Mouse (Mus musculus): ENCODE results near the gene E2f2. TPM values are rescaled to one million over a fixed set of nuclear protein-coding genes. Genes with fewer than 3 reads are reported as not detected.

Gene E2f2
- polyA plus RNA-seq, 1 experiment from 2014 or later, result 5.5 TPM

- Histone ChIP-seq H3K9ac (ENCODE audit: low read depth, low read length) (no peak overlapping the region), H3K27me3 (ENCODE audit: control insufficient read depth, insufficient read depth, low read length) (no peaks in the 10 kb centered on the region), H3K36me3 (ENCODE audit: control insufficient read depth, insufficient read depth, low read length) (no peaks in the 10 kb centered on the region), H3K4me3 (ENCODE audit: low read depth, low read length) (no peak overlapping the region), H3K27ac (ENCODE audit: low read depth, low read length) (no peak overlapping the region), H3K9me3 (ENCODE audit: control insufficient read depth, low read length) (no peaks in the 10 kb centered on the region), H3K4me2 (replicated peaks; ENCODE audit: low read depth, low read length) (no peak overlapping the region), H3K4me1 (replicated peaks; ENCODE audit: control insufficient read depth, insufficient read depth, low read length) (no peaks in the 10 kb centered on the region)
- WGBS, result 32% methylated on average over 9 of the region's 9 CpGs
- ATAC-seq (ENCODE audit: low FRiP score) (no peak), DNase-seq (ENCODE audit: low spot score) (peak; percentile 77)
Measured at GRCm38 (mm10) chr4:136199562-136200292, 27.5 kb downstream of the E2f2 start.

- H3K4me3 ChIP-seq (ENCODE audit: low read depth, low read length), result no peak overlapping the region
- H3K4me2 ChIP-seq (replicated peaks; ENCODE audit: low read depth, low read length), result no peak overlapping the region
- H3K9me3 ChIP-seq (ENCODE audit: control insufficient read depth, low read length), result no peaks in the 10 kb centered on the region
- H3K36me3 ChIP-seq (ENCODE audit: control insufficient read depth, insufficient read depth, low read length), result no peaks in the 10 kb centered on the region
- no peaks in the 10 kb centered on the region for H3K27me3 ChIP-seq (ENCODE audit: control insufficient read depth, insufficient read depth, low read length)
- H3K9ac ChIP-seq (ENCODE audit: low read depth, low read length), result no peak overlapping the region
- peaks cover 4% of the 10 kb centered on the region for H3K4me1 ChIP-seq (replicated peaks; ENCODE audit: control insufficient read depth, insufficient read depth, low read length)
- H3K27ac ChIP-seq (ENCODE audit: low read depth, low read length), result no peak overlapping the region
- DNase-seq (ENCODE audit: low spot score) (peak; percentile 93), ATAC-seq (ENCODE audit: low FRiP score) (no peak)
- 4% methylated on average over 9 of the region's 9 CpGs for WGBS
Measured at GRCm38 (mm10) chr4:136202509-136202908, 30.3 kb downstream of the E2f2 start.

GRCm38 (mm10) chr4:136204775-136205174 lies 32.6 kb downstream of the E2f2 start:
- no peak overlapping the region for H3K9ac ChIP-seq (ENCODE audit: low read depth, low read length)
- H3K4me2 ChIP-seq (replicated peaks; ENCODE audit: low read depth, low read length), result no peak overlapping the region
- no peaks in the 10 kb centered on the region for H3K27me3 ChIP-seq (ENCODE audit: control insufficient read depth, insufficient read depth, low read length)
- no peak overlapping the region for H3K27ac ChIP-seq (ENCODE audit: low read depth, low read length)
- ATAC-seq (ENCODE audit: low FRiP score) (no peak), DNase-seq (ENCODE audit: low spot score) (no peak)
- 78% methylated on average over 2 of the region's 2 CpGs for WGBS
- H3K36me3 ChIP-seq (ENCODE audit: control insufficient read depth, insufficient read depth, low read length), result no peaks in the 10 kb centered on the region
- peaks cover 4% of the 10 kb centered on the region for H3K4me1 ChIP-seq (replicated peaks; ENCODE audit: control insufficient read depth, insufficient read depth, low read length)
- H3K9me3 ChIP-seq (ENCODE audit: control insufficient read depth, low read length), result no peaks in the 10 kb centered on the region
- no peak overlapping the region for H3K4me3 ChIP-seq (ENCODE audit: low read depth, low read length)

GRCm38 (mm10) chr4:136206033-136206893 lies 34.1 kb downstream of the E2f2 start, which contains the start of gene Asap3:
TSS of gene Asap3 (plus strand) at chr4:136206365.
- Histone ChIP-seq H3K27me3 (ENCODE audit: control insufficient read depth, insufficient read depth, low read length) (no peaks in the 10 kb centered on the region), H3K27ac (ENCODE audit: low read depth, low read length) (0 out of 2 replicates have a peak within 1 kb of the TSS, but pooled peaks have one; percentile 47), H3K9ac (ENCODE audit: low read depth, low read length) (peak within 1 kb of the TSS; percentile 71), H3K36me3 (ENCODE audit: control insufficient read depth, insufficient read depth, low read length) (no peaks in the 10 kb centered on the region), H3K9me3 (ENCODE audit: control insufficient read depth, low read length) (no peaks in the 10 kb centered on the region), H3K4me2 (replicated peaks; ENCODE audit: low read depth, low read length) (peak within 1 kb of the TSS; percentile 98), H3K4me1 (replicated peaks; ENCODE audit: control insufficient read depth, insufficient read depth, low read length) (peaks cover 4% of the 10 kb centered on the region), H3K4me3 (ENCODE audit: low read depth, low read length) (peak within 1 kb of the TSS; percentile 59)
- WGBS, result 0% methylated on average over 54 of the region's 54 CpGs
- ATAC-seq (ENCODE audit: low FRiP score) (peak; percentile 93), DNase-seq (ENCODE audit: low spot score) (peak; percentile 100)

- Histone ChIP-seq H3K4me3 (ENCODE audit: low read depth, low read length) (peak overlapping the region; percentile 59), H3K9ac (ENCODE audit: low read depth, low read length) (peak overlapping the region; percentile 71), H3K9me3 (ENCODE audit: control insufficient read depth, low read length) (no peaks in the 10 kb centered on the region), H3K27me3 (ENCODE audit: control insufficient read depth, insufficient read depth, low read length) (no peaks in the 10 kb centered on the region), H3K36me3 (ENCODE audit: control insufficient read depth, insufficient read depth, low read length) (no peaks in the 10 kb centered on the region), H3K4me1 (replicated peaks; ENCODE audit: control insufficient read depth, insufficient read depth, low read length) (peaks cover 4% of the 10 kb centered on the region), H3K27ac (ENCODE audit: low read depth, low read length) (no peak overlapping the region), H3K4me2 (replicated peaks; ENCODE audit: low read depth, low read length) (peak overlapping the region; percentile 98)
- ATAC-seq (ENCODE audit: low FRiP score), result 0 out of 2 replicates have a peak, but pooled peaks have one; percentile 8
- DNase-seq (ENCODE audit: low spot score), result no peak
- WGBS, result 6% methylated on average over 6 of the region's 6 CpGs
Measured at GRCm38 (mm10) chr4:136206943-136207342, 34.7 kb downstream of the E2f2 start.

GRCm38 (mm10) chr4:136210931-136211330 lies 38.7 kb downstream of the E2f2 start:
- H3K4me2 ChIP-seq (replicated peaks; ENCODE audit: low read depth, low read length), result no peak overlapping the region
- H3K9ac ChIP-seq (ENCODE audit: low read depth, low read length), result no peak overlapping the region
- 82% methylated on average over 9 of the region's 9 CpGs for WGBS
- ATAC-seq (ENCODE audit: low FRiP score), result no peak
- H3K27me3 ChIP-seq (ENCODE audit: control insufficient read depth, insufficient read depth, low read length), result no peaks in the 10 kb centered on the region
- H3K36me3 ChIP-seq (ENCODE audit: control insufficient read depth, insufficient read depth, low read length), result no peaks in the 10 kb centered on the region
- no peak overlapping the region for H3K27ac ChIP-seq (ENCODE audit: low read depth, low read length)
- DNase-seq (ENCODE audit: low spot score), result no peak
- peaks cover 4% of the 10 kb centered on the region for H3K4me1 ChIP-seq (replicated peaks; ENCODE audit: control insufficient read depth, insufficient read depth, low read length)
- no peaks in the 10 kb centered on the region for H3K9me3 ChIP-seq (ENCODE audit: control insufficient read depth, low read length)
- H3K4me3 ChIP-seq (ENCODE audit: low read depth, low read length), result no peak overlapping the region

- ATAC-seq (ENCODE audit: low FRiP score) (no peak), DNase-seq (ENCODE audit: low spot score) (no peak)
- Histone ChIP-seq H3K9ac (ENCODE audit: low read depth, low read length) (no peak overlapping the region), H3K4me3 (ENCODE audit: low read depth, low read length) (no peak overlapping the region), H3K27me3 (ENCODE audit: control insufficient read depth, insufficient read depth, low read length) (no peaks in the 10 kb centered on the region), H3K36me3 (ENCODE audit: control insufficient read depth, insufficient read depth, low read length) (no peaks in the 10 kb centered on the region), H3K4me1 (replicated peaks; ENCODE audit: control insufficient read depth, insufficient read depth, low read length) (no peaks in the 10 kb centered on the region; the same call in none of the 2 replicates), H3K4me2 (replicated peaks; ENCODE audit: low read depth, low read length) (no peak overlapping the region), H3K9me3 (ENCODE audit: control insufficient read depth, low read length) (no peaks in the 10 kb centered on the region), H3K27ac (ENCODE audit: low read depth, low read length) (no peak overlapping the region)
- 85% methylated on average over 7 of the region's 7 CpGs for WGBS
Measured at GRCm38 (mm10) chr4:136213629-136214028, 41.4 kb downstream of the E2f2 start.

GRCm38 (mm10) chr4:136214828-136215227 lies 42.6 kb downstream of the E2f2 start:
- Histone ChIP-seq H3K9ac (ENCODE audit: low read depth, low read length) (no peak overlapping the region), H3K4me3 (ENCODE audit: low read depth, low read length) (no peak overlapping the region), H3K27ac (ENCODE audit: low read depth, low read length) (no peak overlapping the region), H3K27me3 (ENCODE audit: control insufficient read depth, insufficient read depth, low read length) (peaks cover 8% of the 10 kb centered on the region; the same call in 1 of the 2 replicates), H3K9me3 (ENCODE audit: control insufficient read depth, low read length) (no peaks in the 10 kb centered on the region), H3K4me2 (replicated peaks; ENCODE audit: low read depth, low read length) (no peak overlapping the region), H3K36me3 (ENCODE audit: control insufficient read depth, insufficient read depth, low read length) (no peaks in the 10 kb centered on the region), H3K4me1 (replicated peaks; ENCODE audit: control insufficient read depth, insufficient read depth, low read length) (peaks cover 4% of the 10 kb centered on the region)
- ATAC-seq (ENCODE audit: low FRiP score) (no peak), DNase-seq (ENCODE audit: low spot score) (no peak)
- 88% methylated on average over 8 of the region's 8 CpGs for WGBS

Data from hindbrain, embryonic 11.5 days (tissue).